Comparison of ENCODE assay signal across 10 mouse cellular contexts in genomic region chr9:109122553-109123085, GRCm38 (mm10). TPM values are rescaled to one million over a fixed set of nuclear protein-coding genes. Genes with fewer than 3 reads are reported as not detected.
A peak's percentile ranks its signal among the peaks of the same experiment; 100 is the strongest.
DNase-seq lines count a peak whose midpoint lies in the region; ATAC-seq and TF ChIP-seq lines count a peak whose summit lies in the region.
"Had no signal": no experiment of that assay in that cellular context is flagged by ENCODE, and none has a peak within 500 bp of the region (broad histone marks: within the 10 kb centered on the region; RNA-seq: fewer than 3 reads in every experiment).

No protein-coding gene starts in this region.

- H3K79me2 ChIP-seq in liver, adult 2 months (ENCODE audit: control insufficient read depth, insufficient read depth, low read length) = no peaks in the 10 kb centered on the region

- TF ChIP-seq POLR2A in liver, adult 2 months (IDR thresholded peaks at IDR 0.05; ENCODE audit: extremely low read depth, insufficient read depth, low read length) = no peak

- ATAC-seq in forebrain, embryonic 12.5 days (ENCODE audit: low FRiP score) = no peak
- no peak for ATAC-seq in megakaryocyte-erythroid progenitor cell, adult 5-6 weeks (replicated peaks; ENCODE audit: low FRiP score, low TSS enrichment, poor library complexity, severe bottlenecking)

- H3K9ac ChIP-seq in forebrain, embryonic 12.5 days = no peak overlapping the region
- no peak overlapping the region for H3K9ac ChIP-seq in liver, adult 2 months (ENCODE audit: low read depth, low read length)
- H3K9ac ChIP-seq: lung, embryonic 15.5 days had no signal

- WGBS in forebrain, embryonic 10.5 days = 48% methylated on average over 2 of the region's 2 CpGs
- 47% methylated on average over 2 of the region's 2 CpGs for WGBS in forebrain, embryonic 12.5 days
- WGBS in liver, adult 2 months = 51% methylated on average over 2 of the region's 2 CpGs

- no peak overlapping the region for H3K4me3 ChIP-seq in forebrain, embryonic 10.5 days
- no peak overlapping the region for H3K4me3 ChIP-seq in forebrain, embryonic 12.5 days (replicated peaks)
- H3K4me3 ChIP-seq in liver, adult 2 months (ENCODE audit: insufficient read depth, low read depth, low read length) = no peak overlapping the region
- H3K4me3 ChIP-seq: lung, embryonic 15.5 days had no signal

- peak; percentile 24 for DNase-seq in forebrain, embryonic 10.5 days (ENCODE audit: extremely low spot score, low spot score)
- DNase-seq in liver, adult 2 months (ENCODE audit: extremely low read depth, low read depth, low spot score) = peak; percentile 44
- DNase-seq in liver = no peak
- DNase-seq in c-Kit-positive CD71-positive TER-119-negative erythroid progenitor cells, embryonic 14.5 days (ENCODE audit: low read depth) = peak; percentile 16
- peak; percentile 45 for DNase-seq in kidney, postnatal 14 days
- DNase-seq in retina, embryonic 14.5 days (ENCODE audit: low spot score) = peak; percentile 68

- H3K36me3 ChIP-seq in forebrain, embryonic 10.5 days (replicated peaks) = peaks cover 32% of the 10 kb centered on the region
- H3K36me3 ChIP-seq in forebrain, embryonic 12.5 days (replicated peaks) = peaks cover 27% of the 10 kb centered on the region
- peaks cover 2% of the 10 kb centered on the region; the same call in 1 of the 2 replicates for H3K36me3 ChIP-seq in liver, adult 2 months (ENCODE audit: control insufficient read depth, insufficient read depth, low read length)

- H3K4me2 ChIP-seq in forebrain, embryonic 12.5 days = no peak overlapping the region
- H3K4me2 ChIP-seq: lung, embryonic 15.5 days had no signal

- H3K9me3 ChIP-seq in forebrain, embryonic 10.5 days = no peaks in the 10 kb centered on the region
- no peaks in the 10 kb centered on the region for H3K9me3 ChIP-seq in forebrain, embryonic 12.5 days
- H3K9me3 ChIP-seq: lung, embryonic 15.5 days had no signal

- 0 out of 2 replicates have a peak, but pooled peaks have one; percentile 17 for TF ChIP-seq CTCF in liver, adult 2 months (IDR thresholded peaks at IDR 0.05; ENCODE audit: low read depth, low read length)

- no peak overlapping the region for H3K27ac ChIP-seq in forebrain, embryonic 10.5 days
- no peak overlapping the region for H3K27ac ChIP-seq in forebrain, embryonic 12.5 days
- H3K27ac ChIP-seq in liver, adult 2 months (replicated peaks; ENCODE audit: insufficient read depth, low read depth, low read length) = no peak overlapping the region
- H3K27ac ChIP-seq: lung, embryonic 15.5 days had no signal

- H3K4me1 ChIP-seq in forebrain, embryonic 10.5 days = no peaks in the 10 kb centered on the region
- H3K4me1 ChIP-seq in forebrain, embryonic 12.5 days = no peaks in the 10 kb centered on the region
- H3K4me1 ChIP-seq in liver, adult 2 months (ENCODE audit: control insufficient read depth, insufficient read depth, low read length) = peaks cover 5% of the 10 kb centered on the region

- no peaks in the 10 kb centered on the region for H3K27me3 ChIP-seq in forebrain, embryonic 10.5 days (ENCODE audit: poor library complexity, severe bottlenecking)
- no peaks in the 10 kb centered on the region for H3K27me3 ChIP-seq in forebrain, embryonic 12.5 days
- no peaks in the 10 kb centered on the region for H3K27me3 ChIP-seq in liver, adult 2 months (ENCODE audit: control insufficient read depth, insufficient read depth, low read length)
- H3K27me3 ChIP-seq: lung, embryonic 15.5 days had no signal

RNA-seq across cellular contexts. Expression of gene Plxnb1, which starts 27.4 kb away (rescaled TPM):
- 27.0 and 28.9 TPM in 2 replicates for polyA plus RNA-seq in forebrain, embryonic 10.5 days (2016; fragmentation: Nextera tagmentation; extraction: Ambion mirVana)
- polyA plus RNA-seq in forebrain, embryonic 12.5 days (2016; fragmentation: Nextera tagmentation; extraction: Ambion mirVana) = 39.9 and 44.4 TPM in 2 replicates
- 10.9 and 17.9 TPM in 2 replicates for total RNA-seq in liver, adult 2 months (2014; rRNA removed)
- polyA plus RNA-seq in liver, adult 2 months (2012; rRNA removed) = 15.4 and 26.5 TPM in 2 replicates
- 1.3 TPM in 1 of 2 replicates, not detected in the other for total RNA-seq in megakaryocyte-erythroid progenitor cell, adult 5-6 weeks (2014; fragmentation: Nextera tagmentation)
- not detected in 2 replicates for total RNA-seq in megakaryocyte-erythroid progenitor cell, adult 5-6 weeks (2017)

RNA-seq across cellular contexts. Expression of gene Fbxw21, which starts 39.2 kb away (rescaled TPM):
- not detected in 2 replicates for polyA plus RNA-seq in forebrain, embryonic 10.5 days (2016; fragmentation: Nextera tagmentation; extraction: Ambion mirVana)
- not detected in 2 replicates for polyA plus RNA-seq in forebrain, embryonic 12.5 days (2016; fragmentation: Nextera tagmentation; extraction: Ambion mirVana)
- total RNA-seq in liver, adult 2 months (2014; rRNA removed) = not detected in 2 replicates
- not detected in 2 replicates for polyA plus RNA-seq in liver, adult 2 months (2012; rRNA removed)
- not detected in 2 replicates for total RNA-seq in megakaryocyte-erythroid progenitor cell, adult 5-6 weeks (2014; fragmentation: Nextera tagmentation)
- not detected in 2 replicates for total RNA-seq in megakaryocyte-erythroid progenitor cell, adult 5-6 weeks (2017)
- total RNA-seq: heart, adult 18-20 months had no signal
- polyA plus RNA-seq: lung, embryonic 15.5 days had no signal

RNA-seq across cellular contexts. Expression of gene Tma7, which starts 40.2 kb away (rescaled TPM):
- 793 and 804 TPM in 2 replicates for polyA plus RNA-seq in forebrain, embryonic 10.5 days (2016; fragmentation: Nextera tagmentation; extraction: Ambion mirVana)
- 734 and 744 TPM in 2 replicates for polyA plus RNA-seq in forebrain, embryonic 12.5 days (2016; fragmentation: Nextera tagmentation; extraction: Ambion mirVana)
- total RNA-seq in liver, adult 2 months (2014; rRNA removed) = 53.4 and 54.7 TPM in 2 replicates
- polyA plus RNA-seq in liver, adult 2 months (2012; rRNA removed) = 23.3 and 24.4 TPM in 2 replicates
- total RNA-seq in megakaryocyte-erythroid progenitor cell, adult 5-6 weeks (2014; fragmentation: Nextera tagmentation) = 418 and 530 TPM in 2 replicates
- total RNA-seq in megakaryocyte-erythroid progenitor cell, adult 5-6 weeks (2017) = 113 and 115 TPM in 2 replicates

RNA-seq across cellular contexts. Expression of gene Ccdc51, which starts 40.3 kb away (rescaled TPM):
- polyA plus RNA-seq in forebrain, embryonic 10.5 days (2016; fragmentation: Nextera tagmentation; extraction: Ambion mirVana) = 13.3 and 14.7 TPM in 2 replicates
- polyA plus RNA-seq in forebrain, embryonic 12.5 days (2016; fragmentation: Nextera tagmentation; extraction: Ambion mirVana) = 13.9 and 14.9 TPM in 2 replicates
- 7.5 and 8.6 TPM in 2 replicates for total RNA-seq in liver, adult 2 months (2014; rRNA removed)
- 7.2 and 8.2 TPM in 2 replicates for polyA plus RNA-seq in liver, adult 2 months (2012; rRNA removed)
- total RNA-seq in megakaryocyte-erythroid progenitor cell, adult 5-6 weeks (2014; fragmentation: Nextera tagmentation) = 12.2 and 17.1 TPM in 2 replicates
- 14.2 and 16.6 TPM in 2 replicates for total RNA-seq in megakaryocyte-erythroid progenitor cell, adult 5-6 weeks (2017)

RNA-seq across cellular contexts. Expression of gene Atrip, which starts 48.7 kb away (rescaled TPM):
- polyA plus RNA-seq in forebrain, embryonic 10.5 days (2016; fragmentation: Nextera tagmentation; extraction: Ambion mirVana) = 34.9 and 35.0 TPM in 2 replicates
- 32.4 and 32.5 TPM in 2 replicates for polyA plus RNA-seq in forebrain, embryonic 12.5 days (2016; fragmentation: Nextera tagmentation; extraction: Ambion mirVana)
- total RNA-seq in liver, adult 2 months (2014; rRNA removed) = 5.1 and 5.4 TPM in 2 replicates
- 9.2 and 10.3 TPM in 2 replicates for polyA plus RNA-seq in liver, adult 2 months (2012; rRNA removed)
- total RNA-seq in megakaryocyte-erythroid progenitor cell, adult 5-6 weeks (2014; fragmentation: Nextera tagmentation) = 14.9 and 26.3 TPM in 2 replicates
- total RNA-seq in megakaryocyte-erythroid progenitor cell, adult 5-6 weeks (2017) = 9.8 and 19.2 TPM in 2 replicates

Comparison
In these comparisons a context has a peak if more than half of its experiments do, and no peak if none do; other contexts are left out.
1. RNA of gene Tma7, which starts 40.2 kb away (polyA plus RNA-seq): 793 to 804 TPM in forebrain, embryonic 10.5 days and 734 to 744 TPM in forebrain, embryonic 12.5 days; 23.3 to 24.4 TPM in liver, adult 2 months; every median in the first group is over 10 times any median in the second.